Mouse (Mus musculus) adrenal gland, adult (tissue): ENCODE data around the gene Cerkl.

Experiments used
- DNase-seq, 2 experiments: peaks; one replicate each; pipeline ENCODE4 v3.0.0; 2022 to 2023; ENCODE audit warnings: low spot score in 1 of 2; ENCODE audit not compliant: inconsistent age in 2 of 2

The Cerkl gene

DNA sequence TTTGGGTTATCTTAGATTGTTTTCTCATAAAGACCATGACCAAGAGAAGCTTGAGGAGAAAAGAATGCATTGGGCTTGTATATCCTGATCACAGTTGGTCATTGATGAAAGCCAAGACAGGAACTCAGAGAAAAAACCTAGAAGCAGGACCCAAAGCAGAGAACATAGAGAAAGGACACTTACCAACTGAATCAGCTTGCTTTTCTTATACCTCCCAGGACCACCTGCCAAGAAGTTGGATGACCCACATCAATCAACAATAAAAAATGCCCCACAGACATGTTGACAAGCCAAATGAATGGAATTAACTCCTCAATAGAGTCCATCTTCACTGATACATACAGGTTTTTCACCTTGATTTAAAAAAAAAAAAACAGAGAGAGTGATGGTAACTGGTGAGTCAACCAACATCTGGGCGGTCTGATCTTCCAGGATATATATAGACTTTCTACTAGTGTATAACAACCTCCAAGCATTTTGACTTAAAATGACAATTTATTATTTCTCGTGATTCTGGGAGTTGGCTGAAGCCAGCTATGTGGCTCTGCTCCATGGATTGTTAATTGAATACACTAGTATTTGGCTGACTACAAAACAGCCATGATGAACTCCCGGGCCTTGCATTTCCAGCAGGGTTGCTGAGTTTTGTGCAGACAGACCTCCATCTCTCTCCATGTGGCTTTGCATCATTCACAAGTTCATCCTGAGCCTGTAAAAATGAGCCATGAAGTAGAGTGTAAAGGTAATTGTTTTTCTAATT, 12.5 kb downstream of the Cerkl start:
- DNase-seq: no peak

DNA sequence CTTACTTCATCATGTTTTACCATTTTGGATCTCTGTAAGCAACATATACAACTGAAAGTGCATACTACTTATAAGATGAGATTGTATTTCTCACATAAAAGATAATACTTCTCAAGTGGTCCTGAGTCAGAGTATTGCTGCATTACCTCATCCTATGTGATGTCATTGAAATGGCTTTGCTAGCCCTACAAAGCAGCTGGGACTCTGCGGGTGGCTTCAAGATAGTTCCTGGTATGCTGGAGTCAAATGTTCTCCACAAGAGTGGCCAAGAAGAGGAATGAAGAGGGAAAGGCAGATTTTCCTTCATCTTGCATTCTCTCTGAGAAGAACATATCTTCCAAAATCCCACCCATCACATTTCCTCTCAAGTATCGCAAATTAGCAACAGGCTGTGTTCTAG, 13.2 kb downstream of the Cerkl start:
- no peak for DNase-seq

DNA sequence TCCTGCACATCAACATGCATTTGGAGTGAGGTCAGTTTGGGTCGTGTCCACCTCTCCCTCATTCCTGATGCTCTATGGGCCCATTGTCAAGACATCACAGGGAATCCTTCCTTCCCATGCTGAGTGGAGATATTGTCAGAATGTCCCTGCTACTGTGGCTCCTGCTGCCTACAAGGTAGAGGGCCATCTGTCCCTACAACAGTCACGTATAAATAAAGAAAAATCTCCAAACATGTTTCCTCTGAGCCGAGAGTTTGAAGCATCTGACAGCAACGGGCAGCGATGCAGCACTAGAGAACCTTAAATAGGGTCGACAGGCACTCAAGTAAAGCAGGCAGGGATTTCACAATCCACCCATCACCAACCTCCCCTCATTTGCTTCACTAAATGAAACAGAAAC, 13.7 kb downstream of the Cerkl start:
- no peak for DNase-seq

- no peak for DNase-seq
These were observed 14.4 kb downstream of the Cerkl start for GRCm38 (mm10) chr2:79442227-79442626.

- no peak for DNase-seq
These were observed 26.5 kb downstream of the Cerkl start for GRCm38 (mm10) chr2:79430061-79430460.

DNA sequence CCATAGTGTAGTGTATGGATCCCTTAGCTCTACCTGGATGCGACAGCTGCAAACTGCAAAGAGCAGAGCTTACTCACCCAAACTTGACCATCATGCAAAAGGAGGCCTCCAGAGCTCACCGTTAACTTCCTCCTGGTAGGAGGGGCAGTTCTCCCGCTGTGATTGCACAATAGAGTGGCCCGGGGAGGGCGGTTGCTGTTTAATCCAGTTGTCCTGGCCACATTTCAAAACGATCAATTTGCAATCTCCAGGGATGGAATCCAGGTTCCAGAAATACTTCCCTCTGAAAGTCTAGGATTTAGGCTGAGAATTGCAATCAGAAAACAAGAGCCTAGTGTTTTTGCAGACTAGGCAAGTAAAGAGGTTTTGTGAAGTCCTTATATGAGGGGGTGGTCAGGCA, 26.9 kb downstream of the Cerkl start:
- peak in 1 of 2 experiments; percentile 40 for DNase-seq

DNA sequence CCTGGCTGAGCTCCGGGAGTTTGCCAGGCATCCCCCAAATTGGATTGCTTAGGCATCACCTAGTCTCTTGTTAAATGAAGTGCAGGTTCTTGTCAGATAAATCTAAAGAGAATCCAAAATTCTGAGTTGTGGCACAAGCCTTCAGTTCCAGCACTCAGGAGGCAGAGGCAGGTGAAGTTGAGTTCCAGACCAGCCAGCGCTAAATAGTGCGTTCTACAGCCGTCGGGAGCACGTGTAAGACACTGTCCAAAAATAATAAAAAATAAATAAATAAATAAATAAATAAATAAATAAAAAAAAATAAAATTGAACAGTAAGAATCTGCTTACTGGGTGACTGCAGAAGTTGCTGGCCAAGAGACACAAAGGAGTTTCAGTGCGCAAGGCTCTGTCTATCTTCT, 27.5 kb downstream of the Cerkl start:
- no peak for DNase-seq

- DNase-seq: peak in 1 of 2 experiments; percentile 32
These were observed 27.9 kb downstream of the Cerkl start for GRCm38 (mm10) chr2:79428569-79429104.

DNA sequence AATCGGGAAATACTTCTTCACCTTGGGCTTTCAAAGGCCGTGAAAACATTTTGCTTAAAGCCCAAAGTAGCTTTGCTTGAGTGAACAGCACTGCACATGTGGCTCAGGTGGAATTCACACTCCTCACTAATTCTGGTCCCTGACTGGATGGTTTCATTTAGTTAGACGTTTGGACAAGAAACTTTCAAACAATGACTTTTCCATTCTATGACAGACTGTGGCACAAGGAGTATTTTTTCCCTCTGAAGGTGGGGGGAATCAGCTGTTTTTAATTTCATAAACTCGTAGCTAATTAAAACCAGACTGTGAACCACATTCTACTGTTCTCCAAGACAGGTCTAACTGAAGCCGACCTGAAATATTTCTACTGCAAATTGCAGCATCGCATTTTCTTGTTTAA, 28.6 kb downstream of the Cerkl start:
- DNase-seq: no peak

GRCm38 (mm10) chr2:79421696-79422095, 34.9 kb downstream of the Cerkl start:
- DNase-seq: no peak

- no peak for DNase-seq
These were observed 42.1 kb downstream of the Cerkl start for GRCm38 (mm10) chr2:79414505-79414904.

DNA sequence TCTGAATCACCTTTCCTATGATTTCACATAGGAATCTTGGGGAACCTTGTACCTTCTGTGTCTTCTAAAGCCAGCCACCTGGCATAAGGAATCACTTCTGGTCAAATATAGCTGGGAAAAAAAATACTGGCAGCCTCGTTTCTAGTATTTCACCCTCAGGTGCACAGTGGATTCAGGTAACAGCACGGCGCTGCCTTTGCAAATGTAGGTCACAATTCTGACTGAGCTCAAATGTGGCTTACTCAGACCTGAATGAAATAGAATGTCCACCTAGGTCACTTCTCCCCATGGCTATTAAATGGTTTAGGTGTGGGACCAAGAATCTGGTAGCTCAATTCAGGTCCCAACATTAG, 45.7 kb downstream of the Cerkl start:
- DNase-seq: no peak

GRCm38 (mm10) chr2:79410247-79410902, 46.2 kb downstream of the Cerkl start:
- no peak for DNase-seq

GRCm38 (mm10) chr2:79405661-79406405, 50.8 kb downstream of the Cerkl start:
- no peak for DNase-seq

DNA sequence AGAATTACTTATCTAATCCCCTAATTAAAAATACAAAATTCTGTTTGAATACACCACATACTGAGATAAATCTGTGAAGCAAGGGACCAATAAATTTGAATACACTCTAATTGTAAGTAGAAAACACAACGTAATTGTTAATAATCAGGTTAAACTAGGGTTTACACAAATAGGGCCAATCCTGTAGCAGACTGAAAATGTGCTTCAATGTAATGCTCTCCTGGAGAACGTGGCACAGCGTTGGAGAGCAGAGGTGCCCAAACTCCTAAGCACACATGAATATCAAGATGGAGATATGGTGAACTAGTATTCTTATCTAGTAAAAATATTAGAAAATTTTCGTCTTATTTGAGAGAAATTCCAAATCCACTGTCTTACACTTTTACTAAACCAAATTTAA, 56.5 kb downstream of the Cerkl start:
- DNase-seq: no peak

GRCm38 (mm10) chr2:79399234-79400000, 57.2 kb downstream of the Cerkl start:
- no peak for DNase-seq

GRCm38 (mm10) chr2:79398831-79399230, 57.8 kb downstream of the Cerkl start:
- DNase-seq: no peak

DNA sequence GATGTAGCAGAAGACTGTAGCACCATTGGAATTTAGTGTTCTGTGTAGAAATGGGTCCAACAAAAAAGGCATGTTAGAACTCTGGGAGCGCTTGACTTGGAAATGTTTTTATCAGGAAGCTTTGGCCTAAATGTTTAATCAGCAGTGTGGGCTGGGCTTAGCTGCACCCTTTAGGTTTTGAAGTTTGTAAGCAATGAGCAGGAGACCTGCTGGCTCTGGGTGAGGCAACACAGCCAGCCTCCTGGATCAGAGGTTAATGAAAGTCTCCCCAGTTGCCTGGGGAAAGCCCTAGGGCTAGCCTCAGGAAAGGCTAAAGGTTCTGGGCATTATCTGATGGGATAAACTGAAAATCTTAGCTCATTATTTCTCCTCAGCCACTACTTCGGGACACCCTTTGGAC, 58.2 kb downstream of the Cerkl start:
- no peak for DNase-seq

DNA sequence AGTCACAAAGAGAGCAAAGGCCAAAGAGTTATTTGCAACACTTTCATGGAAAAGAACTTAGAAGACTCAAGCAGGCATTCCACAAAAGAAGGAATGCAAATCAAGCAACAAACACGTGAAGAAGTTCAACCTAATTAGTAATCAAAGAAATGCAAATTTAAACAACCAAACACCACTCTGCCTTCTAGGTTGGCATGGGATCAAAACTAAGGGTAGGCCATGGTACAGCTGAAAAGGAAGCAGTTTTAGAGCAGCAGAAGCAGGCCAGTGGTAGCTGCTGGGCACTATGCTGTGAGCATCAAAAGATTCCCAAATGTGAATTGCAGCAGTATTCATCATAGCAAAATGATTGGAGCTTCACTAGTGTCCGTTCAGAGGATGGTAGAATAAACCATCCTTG, 59.5 kb downstream of the Cerkl start:
- no peak for DNase-seq

DNA sequence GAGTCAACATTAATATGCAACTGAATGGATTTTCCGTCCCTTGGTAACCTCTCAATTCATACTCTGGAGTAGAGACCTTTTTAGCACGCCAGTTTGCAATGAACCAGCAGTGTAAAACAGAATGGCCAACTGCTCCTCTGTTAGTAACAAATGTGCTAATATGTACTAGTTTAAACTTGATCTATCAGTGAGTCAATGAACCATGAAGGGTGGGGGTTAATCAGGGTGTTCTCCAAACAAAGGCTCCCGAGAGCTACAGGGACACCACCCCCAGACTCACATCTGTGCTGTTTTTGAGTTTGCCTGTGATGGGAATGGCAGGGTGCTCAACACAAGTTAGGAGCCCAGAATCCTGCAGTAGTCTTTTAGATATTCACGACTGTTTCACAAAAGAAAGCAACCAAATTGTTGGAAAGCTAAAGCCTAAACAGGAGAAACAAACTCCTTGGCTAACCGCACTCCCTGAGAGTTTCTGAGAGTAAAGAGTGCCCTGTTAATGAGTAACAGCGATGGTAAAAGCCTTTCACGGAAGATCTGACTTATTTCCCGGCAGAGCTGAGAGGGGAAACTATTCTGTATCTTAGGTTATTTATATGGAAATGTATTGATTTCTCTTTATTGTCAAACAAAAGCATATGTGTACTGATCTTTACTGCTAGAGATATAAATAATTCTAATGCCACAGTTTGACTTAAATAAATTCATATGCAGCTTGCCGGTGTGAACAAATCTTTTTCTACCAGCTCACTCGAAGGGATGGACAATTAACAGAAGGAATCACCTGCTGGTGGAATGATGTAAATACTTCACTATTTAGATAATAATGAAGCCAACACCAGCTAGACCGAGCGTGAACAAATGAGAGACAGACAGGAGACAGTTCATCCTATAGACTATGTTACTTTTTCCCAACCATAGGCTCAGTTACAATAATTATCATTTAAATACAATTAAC, 77.2 kb downstream of the Cerkl start:
- no peak for DNase-seq
